Mouse (Mus musculus) liver, embryonic 14.5 days (tissue): ENCODE results near the gene Tigar.

ENCODE experiments used
- CTCF ChIP-seq: IDR thresholded peaks from 2 replicates; pipeline ENCODE4 v1.5.1; 2016; ENCODE audit warnings: antibody characterized with exemption, low read depth, control low read depth
- EP300 ChIP-seq: IDR thresholded peaks from 2 replicates; pipeline ENCODE4 v1.6.1; 2016; ENCODE audit warnings: antibody characterized with exemption, low read depth

GRCm38 (mm10) chr6:127157321-127157720, 48.0 kb upstream of the Tigar start:
- no peak for TF ChIP-seq CTCF
- TF ChIP-seq EP300 = no peak
